In genomic region chr14:112562246-112562645, GRCm38 (mm10) we compare ENCODE assay signal across 27 mouse cellular contexts.
"Had no signal": no experiment of that assay in that cellular context is flagged by ENCODE, and none has a peak within 500 bp of the region (broad histone marks: within the 10 kb centered on the region; RNA-seq: fewer than 3 reads in every experiment).

No protein-coding gene starts in this region.

- H3K4me3 ChIP-seq: limb, embryonic 10.5 days; limb, embryonic 12.5 days; limb, embryonic 13.5 days; limb, embryonic 15.5 days; liver, embryonic 12.5 days; liver, embryonic 13.5 days; liver, embryonic 15.5 days; lung, embryonic 15.5 days; megakaryocyte, embryonic 14.5 days; midbrain, embryonic 10.5 days; midbrain, embryonic 12.5 days; midbrain, embryonic 13.5 days; midbrain, embryonic 15.5 days; myocyte had no signal

- H3K9ac ChIP-seq: limb, embryonic 12.5 days; limb, embryonic 13.5 days; limb, embryonic 15.5 days; liver, embryonic 12.5 days; liver, embryonic 13.5 days; liver, embryonic 14.5 days; liver, embryonic 15.5 days; liver, postnatal 0 days; lung, embryonic 14.5 days; lung, embryonic 15.5 days; midbrain, embryonic 12.5 days; midbrain, embryonic 13.5 days; midbrain, embryonic 15.5 days had no signal

- H3K36me3 ChIP-seq: limb, embryonic 10.5 days; limb, embryonic 12.5 days; limb, embryonic 13.5 days; limb, embryonic 15.5 days; liver, embryonic 12.5 days; liver, embryonic 13.5 days; liver, embryonic 15.5 days; lung, embryonic 15.5 days; midbrain, embryonic 10.5 days; midbrain, embryonic 12.5 days; midbrain, embryonic 13.5 days; midbrain, embryonic 15.5 days had no signal

- H3K27ac ChIP-seq: limb, embryonic 10.5 days; limb, embryonic 12.5 days; limb, embryonic 13.5 days; limb, embryonic 15.5 days; liver, embryonic 12.5 days; liver, embryonic 13.5 days; liver, embryonic 14.5 days; liver, embryonic 15.5 days; lung, embryonic 15.5 days; macrophage; midbrain, embryonic 10.5 days; midbrain, embryonic 12.5 days; midbrain, embryonic 13.5 days; midbrain, embryonic 15.5 days had no signal

- DNase-seq: left cerebral cortex, postnatal 4 days; liver; liver, embryonic 13.5 days; liver, postnatal 0 days; lung, adult 18-20 months; lung, adult 2 months; lung, embryonic 14.5 days; lung, postnatal 10 days; lung, postnatal 14 days; lung, postnatal 36 days; lung, postnatal 4 days; midbrain, embryonic 14.5 days had no signal

- H3K4me1 ChIP-seq: limb, embryonic 10.5 days; limb, embryonic 12.5 days; limb, embryonic 13.5 days; limb, embryonic 15.5 days; liver, embryonic 12.5 days; liver, embryonic 13.5 days; liver, embryonic 15.5 days; lung, embryonic 15.5 days; megakaryocyte, embryonic 14.5 days; midbrain, embryonic 10.5 days; midbrain, embryonic 12.5 days; midbrain, embryonic 13.5 days; midbrain, embryonic 15.5 days had no signal

- H3K27me3 ChIP-seq: limb, embryonic 12.5 days; limb, embryonic 13.5 days; limb, embryonic 15.5 days; liver, embryonic 12.5 days; liver, embryonic 13.5 days; liver, embryonic 15.5 days; lung, embryonic 15.5 days; megakaryocyte, embryonic 14.5 days; midbrain, embryonic 12.5 days; midbrain, embryonic 13.5 days; midbrain, embryonic 15.5 days had no signal

- H3K9me3 ChIP-seq: limb, embryonic 10.5 days; limb, embryonic 12.5 days; limb, embryonic 13.5 days; limb, embryonic 15.5 days; liver, embryonic 12.5 days; liver, embryonic 13.5 days; liver, embryonic 15.5 days; lung, embryonic 15.5 days; megakaryocyte, embryonic 14.5 days; midbrain, embryonic 10.5 days; midbrain, embryonic 12.5 days; midbrain, embryonic 13.5 days; midbrain, embryonic 15.5 days had no signal
